Mouse (Mus musculus) gastrocnemius, adult 8-10 months (tissue): ENCODE data around the gene Slc30a4. TPM values are rescaled to one million over a fixed set of nuclear protein-coding genes. Genes with fewer than 3 reads are reported as not detected.

Experiments used
- DNase-seq, 2 experiments: peaks; one replicate each; pipeline ENCODE4 v3.0.0; 2022; ENCODE audit warnings: low spot score in 2 of 2
- total RNA-seq, 4 experiments: library from RNA; stranded (reverse); gene quantifications; 2 replicates each; pipeline ENCODE4 v1.2.4; 2022

Slc30a4 gene
- total RNA-seq, 4 experiments from 2014 or later: 13.6 to 18.7 (median 15.7) TPM

DNA sequence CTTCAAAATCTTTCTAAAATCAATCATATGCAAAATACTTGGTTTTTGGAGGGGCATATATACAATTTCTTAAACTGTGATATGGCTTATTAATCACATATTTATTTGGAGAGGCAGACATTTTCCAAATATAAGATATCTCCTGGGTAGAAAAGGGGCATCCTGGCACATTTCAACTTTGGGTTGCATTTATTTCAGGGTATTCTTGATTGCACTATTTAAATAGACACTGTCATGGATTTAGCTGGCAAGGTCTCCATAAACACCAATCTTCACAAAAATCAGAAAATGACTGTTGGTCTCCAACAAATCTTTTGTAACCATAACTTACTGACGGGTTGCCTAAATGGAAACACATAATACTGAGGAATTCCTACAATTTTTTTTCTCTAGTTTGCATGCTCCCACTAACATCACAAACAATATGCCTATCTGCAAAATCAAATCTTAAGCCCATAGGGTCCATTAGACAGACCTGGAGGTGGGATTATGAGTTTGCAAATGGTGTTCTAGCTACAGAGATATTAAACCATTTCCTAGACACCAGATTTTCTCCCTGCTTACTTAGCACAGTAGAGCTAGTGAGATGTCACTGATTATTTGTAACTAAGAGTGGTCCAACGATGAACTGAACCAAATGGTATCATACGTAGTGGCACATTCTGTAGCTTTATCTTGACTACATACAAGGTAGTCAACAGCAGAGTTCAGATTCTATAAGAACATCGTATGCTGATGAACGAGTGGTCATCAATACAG lies 20.9 kb downstream of the Slc30a4 start:
- no peak for DNase-seq

DNA sequence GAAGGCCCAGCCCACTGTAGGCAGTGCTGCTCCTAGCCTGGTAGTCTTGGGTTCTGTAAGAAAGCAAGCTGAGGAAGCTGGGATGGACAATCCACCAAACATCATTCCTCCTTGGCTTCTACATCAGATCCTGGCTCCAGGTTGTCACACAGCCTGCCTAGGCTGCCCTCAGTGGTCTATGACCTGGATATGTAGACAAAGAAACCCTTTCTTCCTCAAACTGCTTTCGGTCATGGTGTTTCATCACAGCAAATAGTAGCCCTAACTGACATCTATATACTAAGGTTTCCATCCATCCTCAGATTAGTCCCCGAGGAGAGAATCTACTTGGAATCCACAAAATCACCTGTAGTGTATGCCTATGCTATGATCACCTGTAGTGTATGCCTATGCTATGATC lies 27.3 kb downstream of the Slc30a4 start:
- no peak for DNase-seq

DNA sequence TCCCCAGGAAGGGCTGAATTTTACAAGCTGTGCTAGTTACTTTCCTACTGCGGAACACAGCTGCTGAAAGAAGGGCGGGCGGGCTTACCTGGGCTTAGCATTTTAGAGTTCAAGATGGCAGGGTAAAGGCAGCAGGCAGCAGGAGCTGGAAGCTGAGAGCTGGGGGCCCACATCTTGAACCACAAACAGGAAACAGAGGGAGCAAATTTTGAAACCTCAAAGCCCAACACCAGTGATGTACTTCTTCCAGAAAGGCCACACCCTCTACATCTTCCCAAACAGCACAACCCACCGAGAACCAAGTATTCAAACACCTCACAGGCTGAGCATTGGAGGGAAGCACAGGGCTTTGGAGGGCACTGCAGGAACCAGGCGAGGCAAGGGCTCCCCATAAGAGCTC lies 29.6 kb downstream of the Slc30a4 start:
- DNase-seq: no peak

DNA sequence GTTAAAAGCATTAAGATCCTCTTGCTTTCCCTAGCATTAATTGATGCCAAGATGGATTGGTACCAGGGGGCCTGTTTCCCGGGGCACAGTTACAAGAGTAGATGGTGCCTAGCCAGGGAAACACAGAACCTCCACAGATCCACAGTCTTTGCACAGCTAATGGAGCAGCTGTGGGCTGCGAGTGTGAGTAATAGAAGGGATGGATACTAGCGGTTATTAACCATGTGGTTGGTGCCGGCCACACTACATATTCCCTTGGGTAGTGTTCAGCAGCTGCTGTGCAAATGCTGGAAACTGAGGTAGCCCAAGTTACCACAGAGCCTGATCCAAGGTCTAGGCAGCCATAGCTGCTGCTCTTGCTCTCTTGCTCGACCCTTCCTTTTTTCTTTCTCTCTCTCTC lies 30.7 kb downstream of the Slc30a4 start:
- no peak for DNase-seq

DNA sequence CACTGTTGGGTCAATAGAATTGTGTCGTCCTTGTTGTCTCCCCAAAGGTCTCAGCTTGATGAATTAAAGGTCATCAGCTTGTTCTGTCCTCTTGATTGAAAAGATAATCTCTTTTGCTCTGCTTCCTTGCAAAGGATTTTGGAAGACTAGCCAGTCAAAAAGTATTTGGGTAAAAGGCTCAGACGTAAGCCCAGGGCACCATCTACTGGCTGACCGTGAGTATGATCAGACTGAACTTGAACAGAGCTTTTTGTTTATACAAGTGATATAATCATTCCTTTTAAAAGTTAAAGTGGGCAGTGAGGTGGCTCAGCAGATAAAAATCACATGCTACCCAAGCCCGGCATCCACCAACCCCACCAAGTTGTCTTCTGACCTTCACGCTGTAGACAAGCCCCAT lies 34.6 kb downstream of the Slc30a4 start:
- no peak for DNase-seq

DNA sequence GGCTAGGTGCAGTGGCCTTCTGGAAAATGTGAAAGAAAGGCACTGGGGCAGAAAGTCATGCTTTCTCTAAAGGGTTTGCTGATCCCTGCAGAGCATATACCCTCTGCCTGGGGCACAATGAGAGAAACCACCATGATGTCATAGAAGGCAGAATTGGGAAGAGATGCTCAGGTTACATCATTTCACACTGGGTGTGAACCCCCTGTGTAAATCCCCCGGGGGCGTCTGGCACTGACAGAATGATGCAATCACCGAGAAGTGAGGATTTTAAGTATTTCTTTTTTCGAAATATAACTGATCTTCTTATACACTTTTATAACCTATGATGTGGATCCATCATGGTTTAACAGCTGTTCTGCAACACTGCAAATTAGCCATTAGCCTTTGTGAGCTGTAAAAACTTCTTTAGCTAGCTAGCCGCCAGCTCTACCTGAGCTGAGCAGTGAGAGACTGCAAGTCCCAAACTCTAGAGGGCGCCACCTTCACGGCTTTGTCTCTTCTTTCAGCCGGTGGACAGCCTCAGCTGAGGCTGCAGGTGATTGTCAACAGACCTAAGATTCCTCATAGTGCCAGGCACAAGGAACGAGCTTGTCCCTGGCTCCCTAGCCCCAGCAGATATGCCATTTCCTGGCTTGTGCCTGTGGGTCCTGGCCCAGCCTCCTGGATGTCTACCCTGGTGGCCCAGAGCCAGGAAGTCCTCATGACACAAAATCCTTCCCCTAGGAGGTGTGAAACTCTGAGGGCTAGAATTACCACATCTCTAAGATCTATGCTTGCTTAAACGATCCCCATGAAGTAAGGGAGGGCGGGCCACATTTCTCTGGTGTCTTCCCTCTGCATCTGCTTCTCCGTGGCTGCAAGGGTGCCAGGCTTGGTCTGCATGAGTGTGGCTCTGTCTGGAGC lies 36.2 kb downstream of the Slc30a4 start:
- peak in 1 of 2 experiments; percentile 17 for DNase-seq

DNA sequence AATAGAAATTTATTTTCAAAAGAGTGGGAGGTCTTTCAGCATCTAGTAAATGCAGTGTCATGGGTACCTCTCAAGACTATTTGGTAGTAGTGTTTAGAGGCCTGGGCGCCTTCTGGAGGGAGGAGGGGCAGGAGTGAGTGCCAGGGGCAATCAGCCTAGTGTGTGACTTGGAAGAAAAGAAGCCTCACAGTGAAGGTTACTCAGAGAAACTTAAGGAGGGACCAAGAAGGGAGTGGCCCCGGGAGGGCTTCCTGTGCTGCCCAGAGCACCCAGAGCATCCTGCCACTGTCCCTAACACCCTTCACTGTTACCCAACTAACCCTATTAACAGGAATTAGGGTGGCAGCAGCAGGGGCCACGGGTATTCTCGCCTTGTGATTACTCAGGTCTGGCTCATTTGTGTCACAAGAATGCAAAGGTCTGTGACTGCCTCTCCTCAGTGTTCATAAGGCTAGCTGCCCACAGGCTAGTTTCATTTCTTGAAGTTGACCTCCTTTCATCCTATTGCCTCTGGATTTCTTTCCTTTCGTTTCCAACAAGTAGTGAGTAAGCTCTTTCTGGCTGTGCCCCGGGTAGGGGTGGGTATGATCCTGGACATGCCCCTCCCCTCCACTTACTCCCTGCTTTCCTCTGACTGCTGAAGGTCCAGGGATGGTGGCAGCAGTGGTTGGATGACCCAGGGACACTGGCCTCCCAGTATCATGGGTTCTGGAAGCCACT lies 37.0 kb downstream of the Slc30a4 start:
- DNase-seq: no peak

DNA sequence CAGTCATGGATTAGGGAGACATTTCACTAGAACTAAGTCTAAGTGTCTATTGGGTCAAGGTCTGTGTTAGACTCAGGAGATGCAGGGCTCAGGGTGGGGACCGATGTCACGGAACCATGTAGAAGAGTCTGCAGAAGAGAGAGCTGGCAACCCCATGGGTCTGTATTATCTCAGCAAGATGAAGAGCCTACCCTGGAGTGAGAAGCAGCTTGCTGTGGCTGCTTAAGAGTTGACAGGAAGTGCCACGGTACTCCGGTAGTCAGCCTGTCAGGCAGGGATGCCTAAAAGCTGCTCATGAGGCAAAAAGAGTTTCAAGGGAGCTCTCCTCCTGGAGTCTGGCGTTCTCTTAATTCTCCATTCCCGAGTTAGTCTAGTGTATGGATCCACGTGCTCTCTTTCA lies 42.6 kb downstream of the Slc30a4 start:
- DNase-seq: no peak

DNA sequence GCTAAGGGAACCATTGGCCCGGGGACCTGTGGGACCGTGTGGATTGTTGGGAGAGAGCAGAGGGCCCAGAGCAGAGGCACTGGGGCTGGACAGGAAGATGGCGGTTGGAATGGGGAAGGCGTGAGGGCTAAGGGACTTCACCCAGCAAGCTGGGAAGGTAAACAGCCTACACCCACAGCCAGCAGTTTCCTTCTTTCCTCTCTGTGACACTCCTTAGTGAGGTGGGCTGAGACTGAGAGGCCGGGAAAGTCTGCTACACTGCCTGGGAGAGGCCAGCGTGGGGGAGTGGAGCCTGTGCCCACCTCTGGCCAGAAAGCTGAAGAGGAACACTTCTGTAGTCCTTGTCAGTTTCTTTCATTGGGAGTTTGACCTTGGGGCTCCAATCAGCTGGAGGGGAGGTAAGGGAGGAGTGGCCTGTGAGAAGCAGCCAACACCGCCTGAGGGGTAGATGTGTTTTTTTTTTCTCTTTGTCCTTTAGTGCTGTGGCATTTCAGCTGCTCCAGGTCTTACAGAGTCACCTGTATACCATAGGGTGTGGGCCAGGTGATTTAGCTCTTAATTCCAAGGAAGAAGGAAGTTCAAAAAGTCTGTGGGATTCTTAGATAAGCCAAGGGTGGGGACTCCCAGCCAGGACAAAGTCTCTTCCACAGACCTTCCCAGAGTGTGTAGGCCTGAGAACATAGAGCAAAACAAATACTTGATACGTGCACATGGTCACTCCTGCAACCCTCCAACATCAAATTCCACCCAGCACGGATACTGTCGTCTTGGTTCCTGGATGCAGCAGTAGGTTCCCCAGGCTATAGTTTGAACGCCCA lies 44.5 kb downstream of the Slc30a4 start:
- DNase-seq: no peak

DNA sequence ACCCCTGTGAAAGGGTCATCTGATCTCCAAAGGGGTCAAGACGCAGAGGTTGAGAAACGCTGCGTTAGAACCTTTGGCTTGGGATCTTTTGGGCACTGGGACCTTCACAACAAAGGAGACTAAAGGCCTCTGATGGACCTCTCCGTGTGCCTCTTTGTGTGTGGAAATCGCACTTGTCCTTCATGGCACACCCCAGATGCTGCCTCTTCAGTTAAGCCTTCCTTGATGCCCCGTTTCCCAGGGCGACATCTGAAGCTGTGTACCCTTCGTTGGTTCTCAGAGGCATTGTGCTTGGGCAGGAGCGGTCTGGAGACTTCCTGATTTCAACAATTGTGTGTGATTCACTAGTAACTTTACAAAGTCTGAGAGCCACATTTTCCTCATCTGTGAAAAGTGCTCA lies 45.7 kb downstream of the Slc30a4 start:
- no peak for DNase-seq

DNA sequence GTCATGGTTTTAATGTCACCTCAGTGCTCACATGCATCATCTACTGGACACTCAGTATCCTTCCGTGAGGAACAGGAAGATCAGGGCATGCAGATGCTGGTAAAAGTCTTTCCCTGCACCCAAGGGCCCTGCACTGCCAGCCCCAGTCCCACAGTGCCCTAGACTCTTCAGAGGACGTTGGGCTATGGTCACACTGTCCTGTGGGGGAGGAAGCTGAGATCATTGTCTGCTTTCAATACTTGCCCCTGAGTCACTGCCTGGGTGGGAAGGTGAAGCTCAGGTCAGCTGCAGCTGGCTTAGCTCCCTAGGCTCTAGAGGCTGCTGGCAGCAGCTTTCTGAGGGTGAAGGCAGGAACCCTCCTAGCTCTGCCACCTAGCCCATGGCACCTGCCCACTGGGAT lies 46.4 kb downstream of the Slc30a4 start:
- no peak for DNase-seq

DNA sequence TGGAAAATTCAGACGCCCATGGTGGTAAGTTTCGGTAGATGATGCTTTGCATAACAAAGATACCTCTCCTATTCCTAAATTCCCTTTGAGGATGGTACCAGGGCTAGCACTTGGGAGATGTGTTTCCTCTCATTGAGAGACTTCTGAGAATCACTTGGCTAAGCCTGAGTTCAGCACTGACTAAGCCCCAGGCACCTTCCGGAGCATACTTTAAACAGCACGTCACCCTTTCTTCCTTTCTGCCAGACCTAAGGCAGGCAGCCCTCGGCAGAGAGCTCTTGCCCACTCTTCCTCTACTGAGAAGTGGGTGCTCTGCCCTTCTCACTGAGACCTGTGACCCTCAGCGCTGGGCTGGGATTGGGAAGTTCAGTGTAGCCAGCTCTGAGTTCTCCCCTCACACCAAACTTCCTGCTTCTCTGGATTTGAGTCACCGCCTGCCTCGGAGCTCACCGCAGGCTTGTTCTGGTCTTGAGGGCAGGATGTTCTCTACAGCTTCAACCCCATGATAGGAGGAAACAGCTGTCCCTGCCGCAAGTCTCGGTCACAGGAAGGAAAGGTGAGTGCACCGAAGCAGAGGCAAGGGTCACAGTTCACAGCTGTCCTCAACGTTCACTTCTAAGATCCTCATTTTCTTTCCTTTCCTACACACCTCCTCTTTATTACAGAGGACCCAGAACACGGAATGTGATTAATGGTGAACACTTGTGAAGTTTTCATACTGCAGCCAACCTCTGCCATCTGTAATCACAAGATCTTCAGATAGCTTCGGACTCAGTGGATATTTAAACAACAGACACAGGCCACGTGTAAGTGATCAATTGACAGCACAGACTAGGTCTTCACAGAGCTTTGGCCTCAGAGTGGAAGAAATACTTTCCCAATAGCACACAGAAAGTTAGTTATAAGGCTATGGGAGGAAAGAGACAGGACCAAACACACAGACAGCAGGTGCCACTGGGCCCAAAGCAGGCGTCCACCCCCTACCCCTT lies 50.1 kb downstream of the Slc30a4 start:
- no peak for DNase-seq

DNA sequence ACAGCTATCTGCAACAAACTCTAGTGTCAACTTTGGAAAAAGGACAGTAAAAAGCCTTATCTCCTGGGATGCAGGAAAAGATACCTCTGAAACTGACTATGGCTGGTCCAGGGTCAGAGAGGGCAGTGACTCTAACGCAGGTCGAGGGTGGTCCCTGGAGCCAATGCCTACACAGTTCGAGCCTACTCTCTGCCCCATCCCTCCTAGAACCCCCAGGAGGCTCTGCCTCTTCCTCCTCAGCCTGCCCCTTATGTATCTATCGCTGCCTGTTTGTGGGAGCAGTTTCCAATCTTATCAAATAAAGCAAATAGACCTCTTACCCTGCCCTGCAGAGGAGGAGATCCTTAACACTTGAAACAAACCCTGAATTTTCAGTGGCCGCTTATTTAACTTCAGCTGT lies 63.8 kb downstream of the Slc30a4 start:
- no peak for DNase-seq

DNA sequence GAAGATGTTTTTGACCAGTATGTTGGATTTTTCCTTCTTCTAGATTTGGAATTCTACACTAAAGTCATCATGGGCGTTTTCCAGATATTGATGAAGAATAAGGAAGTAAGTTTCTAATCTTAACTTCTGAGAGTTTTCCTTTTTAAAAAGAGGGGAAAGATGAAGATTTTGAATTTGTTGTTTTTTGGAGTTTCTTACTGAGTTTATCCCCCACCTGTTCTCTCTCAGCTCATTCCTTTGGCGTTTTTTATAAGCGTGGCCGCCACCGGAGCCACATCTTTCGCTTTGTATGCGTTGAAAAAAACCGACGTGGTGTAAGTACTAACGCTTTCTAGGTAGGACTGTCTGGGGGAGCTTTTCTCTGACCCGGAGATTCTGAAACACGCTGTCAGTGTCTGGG lies 64.4 kb downstream of the Slc30a4 start:
- no peak for DNase-seq

DNA sequence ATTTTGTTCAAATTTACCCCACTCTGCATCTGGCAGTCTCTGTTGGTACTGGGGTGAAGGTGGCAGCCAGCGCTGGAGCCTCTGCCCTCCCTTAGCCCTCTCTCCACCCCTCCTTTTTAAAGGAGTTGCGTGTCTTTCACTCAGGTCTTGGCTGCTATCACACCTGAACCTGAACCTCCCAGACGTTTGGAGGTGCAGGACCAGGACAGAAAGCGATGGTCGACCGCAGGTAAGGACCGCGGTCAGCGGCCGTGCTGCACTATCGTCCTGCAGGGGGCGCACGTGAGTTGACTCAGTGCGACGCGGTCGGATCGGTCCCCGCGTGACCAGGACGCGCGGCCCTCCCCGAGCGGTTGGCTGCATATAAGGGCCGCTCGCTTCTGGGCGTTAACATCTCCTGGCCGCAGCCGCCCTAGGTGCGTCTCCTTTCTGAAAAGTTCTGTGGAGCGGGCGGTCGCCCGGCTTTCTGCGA lies 64.9 kb downstream of the Slc30a4 start:
- DNase-seq: peak; percentile 50 to 56

DNA sequence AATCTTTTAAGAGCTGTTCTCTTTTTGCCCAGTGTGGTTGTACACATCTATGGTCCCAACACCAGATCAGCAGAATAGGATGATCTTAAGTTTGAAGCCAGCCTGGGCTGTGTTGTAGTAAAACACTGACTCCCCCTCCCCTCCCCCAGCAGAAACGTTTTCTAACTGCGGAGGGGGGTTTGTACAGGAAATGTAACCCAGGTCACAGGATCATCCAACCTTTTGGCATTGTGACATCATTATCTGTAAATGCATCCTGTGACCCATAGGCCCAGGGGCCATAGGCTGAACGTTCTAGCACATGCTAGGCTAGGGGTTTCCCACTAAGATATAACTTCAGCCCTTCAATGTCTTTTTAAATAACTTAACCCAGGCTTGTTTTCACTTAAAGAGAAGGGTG lies 65.8 kb downstream of the Slc30a4 start, which contains the start of gene AA467197:
AA467197 (plus strand) TSS at position 301 of the 400 bp plus-strand sequence.
- no peak for DNase-seq
